Mouse (Mus musculus) brain, adult 2 months (tissue): ENCODE data around the gene Capn11.

Experiments used
- DNase-seq: peaks from one replicate; pipeline ENCODE4 v3.0.0; 2011; ENCODE audit warnings: low read depth, low spot score

Gene Capn11

GRCm38 (mm10) chr17:45598891-45599290, 60.2 kb downstream of the Capn11 start:
- no peak for DNase-seq

DNA sequence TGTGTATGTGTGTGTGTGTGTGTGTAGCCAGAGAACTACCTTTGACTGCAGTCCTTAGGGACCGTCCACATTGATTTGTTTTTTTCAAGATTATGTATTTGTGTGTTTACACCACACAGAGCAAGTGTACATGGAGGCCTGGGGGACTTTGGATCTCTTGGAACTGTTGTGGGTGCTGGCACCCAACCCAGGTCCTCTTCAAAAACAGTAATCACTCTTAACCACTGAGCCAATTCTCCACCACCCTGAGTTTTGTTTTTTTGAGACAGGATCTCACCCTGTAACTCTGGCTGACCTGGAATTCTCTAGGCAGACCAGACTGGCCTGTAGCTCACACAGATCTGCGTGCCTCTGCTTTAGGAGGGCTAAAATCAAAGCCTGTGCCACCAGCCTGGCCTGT, 60.7 kb downstream of the Capn11 start:
- DNase-seq = no peak

- DNase-seq = peak; percentile 87
These were observed 61.3 kb downstream of the Capn11 start for GRCm38 (mm10) chr17:45597787-45598186.

GRCm38 (mm10) chr17:45596631-45597396, 62.3 kb downstream of the Capn11 start:
- DNase-seq = peak; percentile 86

DNA sequence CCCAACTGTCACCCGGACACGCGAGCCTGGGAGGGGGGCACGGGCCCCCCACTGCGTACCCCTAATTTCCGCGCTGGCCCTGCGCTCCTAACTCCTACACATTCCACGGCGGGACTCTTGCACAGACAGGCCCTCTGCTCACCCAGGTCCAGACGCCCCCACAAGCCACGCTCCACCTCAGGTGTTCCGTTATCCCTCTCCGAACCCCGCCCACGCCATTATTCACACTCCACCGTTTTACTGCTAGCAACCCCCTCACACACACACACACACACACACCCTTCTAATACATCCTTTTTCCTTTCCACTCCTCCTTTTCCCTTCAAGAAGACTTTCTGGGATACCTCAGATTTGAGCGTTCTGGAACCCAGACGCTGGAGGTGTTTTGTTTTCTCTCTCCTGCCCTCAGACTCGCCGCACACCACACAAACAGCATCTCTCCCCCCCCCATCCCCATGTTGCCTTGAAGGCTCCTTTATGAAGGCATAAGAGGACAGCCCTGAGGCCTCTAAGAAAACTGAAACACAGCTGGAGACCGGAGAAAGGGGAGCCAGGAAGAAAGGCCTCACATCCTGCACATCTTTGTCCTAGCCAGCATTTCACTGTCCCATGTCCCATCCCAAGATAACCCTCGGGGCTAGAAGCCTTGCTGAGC, 63.3 kb downstream of the Capn11 start:
- peak; percentile 73 for DNase-seq

DNA sequence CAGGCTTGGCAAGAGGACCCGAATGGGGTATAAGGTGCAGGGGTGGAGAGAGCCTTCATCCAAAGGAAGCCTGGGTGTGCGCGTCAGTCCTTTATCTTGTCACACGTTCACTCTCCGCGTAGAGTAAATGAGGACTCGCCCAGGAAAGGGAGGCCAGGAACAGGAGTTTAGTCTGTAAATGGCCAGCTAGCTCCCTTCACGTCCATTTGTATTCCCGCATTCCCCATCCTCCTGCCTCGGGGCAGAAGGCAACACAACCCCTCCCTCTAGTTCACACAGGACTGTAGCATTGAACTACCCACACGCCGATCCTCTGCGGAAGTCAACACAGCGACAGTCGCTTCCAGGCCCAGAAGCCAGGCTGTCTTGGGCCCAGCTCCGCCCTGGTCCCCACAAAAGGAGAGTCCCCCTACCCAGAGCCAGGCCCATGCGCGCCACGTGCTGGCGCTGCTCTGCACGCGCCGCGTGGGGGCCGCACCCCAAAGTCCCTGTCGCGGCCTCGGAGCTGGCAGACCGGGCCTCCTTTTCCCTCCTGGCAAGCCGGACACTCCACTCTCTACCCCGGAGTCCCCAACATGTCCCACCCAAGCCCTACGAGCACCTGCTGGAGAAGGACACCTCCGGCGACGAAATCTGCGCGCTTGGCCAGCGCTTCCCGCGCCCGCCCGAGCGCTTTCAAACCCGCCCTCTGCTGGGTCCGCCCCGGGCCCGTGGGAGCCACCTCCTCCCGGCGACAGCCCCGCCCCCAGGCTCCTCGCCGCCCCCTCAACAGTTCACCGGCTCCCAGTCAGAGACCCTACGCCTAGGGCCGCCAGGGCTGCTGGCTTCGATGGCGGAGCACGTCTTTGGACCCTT, 64.0 kb downstream of the Capn11 start:
- peak; percentile 70 for DNase-seq

DNA sequence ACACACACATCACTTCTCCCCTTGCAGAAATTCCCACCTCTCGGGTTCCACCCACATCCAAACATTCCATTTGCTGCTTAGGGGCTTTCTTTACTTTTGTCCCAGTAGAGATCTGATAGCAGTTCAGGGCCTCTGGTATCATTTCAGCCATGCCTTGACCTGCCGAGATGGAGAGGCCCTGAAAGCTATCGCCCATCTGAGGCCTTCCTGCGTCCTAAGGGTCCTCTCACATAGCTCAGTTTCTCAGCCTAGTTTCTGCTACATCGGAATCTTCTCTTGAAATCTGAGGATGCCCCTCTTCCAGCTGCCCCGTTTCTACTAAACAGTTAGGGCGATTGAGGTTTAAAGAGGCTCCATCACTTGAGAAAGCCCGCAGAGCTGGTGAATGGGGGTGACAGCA, 64.9 kb downstream of the Capn11 start:
- no peak for DNase-seq

DNA sequence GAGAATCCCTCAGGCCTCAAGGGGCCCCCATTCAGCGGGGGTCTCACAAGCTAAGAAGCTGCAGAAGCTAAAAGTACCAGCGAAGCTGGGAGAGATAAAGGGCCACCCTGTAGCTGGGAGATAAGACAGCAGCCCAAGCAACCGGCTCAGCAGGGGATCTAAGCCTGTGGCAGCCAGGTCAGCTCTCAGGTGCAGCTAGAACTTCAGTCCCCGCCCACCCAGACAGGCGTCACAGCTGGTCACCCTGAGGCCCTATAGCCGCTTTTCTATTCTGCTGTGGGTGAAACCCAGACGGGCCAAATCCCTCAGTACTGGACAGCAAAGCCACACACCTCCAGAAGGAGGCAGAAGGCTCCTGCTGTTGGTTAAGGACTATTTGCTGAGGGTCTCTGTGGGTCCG, 65.6 kb downstream of the Capn11 start:
- DNase-seq = no peak

- no peak for DNase-seq
These were observed 66.3 kb downstream of the Capn11 start for GRCm38 (mm10) chr17:45592606-45593431.

DNA sequence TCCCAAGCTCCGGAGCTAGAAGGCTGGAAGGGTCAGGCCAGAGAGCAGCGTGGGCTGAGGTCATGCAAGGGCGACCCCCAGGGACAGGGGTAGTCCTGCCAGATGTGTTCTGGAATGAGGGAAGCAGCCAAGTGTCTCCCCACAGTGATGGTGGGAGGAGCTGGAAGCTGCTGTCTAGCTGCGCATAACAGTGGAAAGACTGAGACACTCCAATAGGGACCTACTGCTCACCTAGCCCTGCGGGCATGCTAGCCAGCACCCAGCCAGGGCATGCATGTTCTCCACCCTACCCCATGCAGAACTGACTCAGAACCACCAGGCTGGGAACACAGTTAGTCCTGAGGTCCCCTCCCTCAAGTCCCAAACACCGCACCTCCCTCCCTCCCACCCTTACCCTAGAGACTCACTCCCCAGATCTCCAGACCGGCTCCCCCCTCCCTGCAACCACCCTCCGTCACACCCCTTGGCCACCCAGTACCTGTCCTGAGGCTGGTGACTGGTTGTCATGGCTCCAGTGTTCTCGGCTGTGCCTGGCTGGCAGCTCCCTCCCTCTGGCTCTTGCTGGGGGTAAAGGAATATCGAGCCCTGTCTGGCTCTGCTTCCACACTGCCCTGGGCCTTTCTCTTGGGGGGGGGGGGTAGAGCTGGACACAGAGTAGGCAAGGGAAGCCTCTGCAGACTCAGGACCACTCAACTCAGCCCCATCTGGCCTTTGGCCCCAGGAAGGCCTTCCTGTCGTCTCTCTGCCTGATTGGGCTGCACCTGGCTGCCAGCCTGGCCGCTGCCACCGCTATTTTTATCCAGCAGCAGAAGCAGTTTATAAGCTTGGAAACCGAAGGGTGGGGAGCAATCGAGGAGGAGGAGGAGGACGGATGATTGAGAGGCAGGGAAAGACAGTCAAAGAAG, 67.2 kb downstream of the Capn11 start:
- peak; percentile 74 for DNase-seq

DNA sequence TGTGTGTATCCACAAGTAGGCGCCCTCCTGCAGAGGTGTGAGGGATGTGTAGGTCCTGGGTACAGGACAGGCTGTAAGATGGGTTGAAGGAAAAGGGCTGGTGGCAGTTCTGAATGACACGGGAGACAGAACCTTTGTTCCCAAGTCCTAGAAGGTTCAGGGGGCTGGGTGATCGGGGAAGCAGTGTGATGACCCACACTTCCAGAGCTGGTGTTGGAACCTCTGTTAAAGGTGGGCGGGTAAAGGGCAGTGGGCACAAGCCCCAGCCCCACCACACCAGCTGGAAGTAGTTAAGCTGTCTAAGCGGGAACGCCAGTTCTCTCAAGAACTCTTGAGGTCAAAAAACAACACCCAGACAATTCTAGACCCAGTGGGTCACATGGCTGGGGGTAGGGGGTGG, 68.7 kb downstream of the Capn11 start:
- no peak for DNase-seq

DNA sequence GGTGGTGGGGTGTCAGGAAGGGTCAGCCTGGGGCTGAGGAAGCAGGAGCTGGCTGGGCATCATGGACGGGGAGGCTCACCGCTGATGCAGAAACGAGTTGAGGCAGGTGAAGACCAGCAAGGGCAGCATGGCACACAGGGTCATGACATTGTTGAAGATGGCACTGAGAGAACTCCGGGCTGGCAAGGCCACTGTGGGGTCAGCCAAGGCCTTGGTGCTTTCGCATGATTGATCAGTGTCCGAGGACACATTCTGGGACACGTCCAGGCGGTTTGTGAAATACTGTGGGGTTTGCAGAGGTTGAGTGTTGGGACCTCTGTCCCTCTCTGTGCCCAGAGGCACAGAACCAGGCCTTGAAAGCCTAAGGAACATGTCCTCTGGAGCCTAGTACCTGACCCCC, 69.3 kb downstream of the Capn11 start:
- no peak for DNase-seq

DNA sequence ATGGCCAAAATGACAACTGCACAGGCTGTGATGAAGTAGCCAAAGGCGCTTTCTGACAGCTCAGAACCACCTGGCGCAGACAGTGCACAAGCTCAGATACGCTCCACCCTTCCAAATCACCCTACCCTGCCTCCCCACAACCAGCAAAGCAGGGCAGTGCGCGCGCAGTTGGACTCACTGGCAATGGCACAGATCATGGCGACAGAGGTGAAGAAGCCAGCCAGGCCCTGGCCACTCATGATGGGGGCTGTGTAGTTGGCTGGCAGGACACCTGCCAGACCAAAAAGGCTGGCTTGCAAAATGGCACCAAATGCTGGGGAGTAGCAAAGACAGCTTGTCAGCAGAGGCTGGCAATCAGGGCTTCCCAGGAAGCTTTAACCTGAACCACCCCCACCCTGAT, 69.9 kb downstream of the Capn11 start:
- peak; percentile 68 for DNase-seq

GRCm38 (mm10) chr17:45588370-45588769, 70.8 kb downstream of the Capn11 start:
- DNase-seq = no peak

GRCm38 (mm10) chr17:45586449-45586837, 72.7 kb downstream of the Capn11 start:
- DNase-seq = no peak

DNA sequence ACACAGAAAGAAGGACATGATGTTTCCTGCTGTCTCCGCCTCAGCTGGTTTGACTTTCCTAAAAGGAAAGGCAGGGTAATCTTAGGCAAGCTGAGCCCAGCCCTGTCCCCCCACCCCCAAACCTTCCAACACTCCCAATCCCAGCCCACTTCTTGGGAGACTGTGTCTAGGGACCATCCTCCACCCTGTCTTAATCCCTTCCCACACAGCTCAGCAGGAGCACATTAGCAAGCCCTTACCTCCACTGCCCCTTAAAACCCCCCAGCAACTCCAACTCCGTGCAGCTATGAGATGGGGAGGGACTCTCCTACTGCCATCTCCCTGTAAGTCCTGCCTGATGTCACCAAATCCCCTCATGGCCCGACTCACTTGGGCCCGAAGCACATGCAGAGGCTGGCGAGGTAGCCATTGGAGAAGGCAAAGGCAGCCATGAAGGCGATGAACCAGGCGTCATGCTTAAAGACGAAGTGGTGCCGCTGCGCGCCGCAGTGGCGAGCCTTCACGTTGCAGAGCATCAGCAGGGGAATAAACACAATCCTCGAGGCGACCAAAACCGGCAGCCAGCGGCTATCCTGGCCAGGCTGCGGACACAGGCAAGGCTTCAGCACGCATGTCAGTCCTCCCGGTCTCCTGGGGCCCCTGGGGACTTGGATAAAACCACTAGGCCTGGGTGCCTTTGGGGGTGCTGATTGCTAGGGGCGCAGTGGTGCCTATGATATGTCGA, 73.2 kb downstream of the Capn11 start:
- no peak for DNase-seq

DNA sequence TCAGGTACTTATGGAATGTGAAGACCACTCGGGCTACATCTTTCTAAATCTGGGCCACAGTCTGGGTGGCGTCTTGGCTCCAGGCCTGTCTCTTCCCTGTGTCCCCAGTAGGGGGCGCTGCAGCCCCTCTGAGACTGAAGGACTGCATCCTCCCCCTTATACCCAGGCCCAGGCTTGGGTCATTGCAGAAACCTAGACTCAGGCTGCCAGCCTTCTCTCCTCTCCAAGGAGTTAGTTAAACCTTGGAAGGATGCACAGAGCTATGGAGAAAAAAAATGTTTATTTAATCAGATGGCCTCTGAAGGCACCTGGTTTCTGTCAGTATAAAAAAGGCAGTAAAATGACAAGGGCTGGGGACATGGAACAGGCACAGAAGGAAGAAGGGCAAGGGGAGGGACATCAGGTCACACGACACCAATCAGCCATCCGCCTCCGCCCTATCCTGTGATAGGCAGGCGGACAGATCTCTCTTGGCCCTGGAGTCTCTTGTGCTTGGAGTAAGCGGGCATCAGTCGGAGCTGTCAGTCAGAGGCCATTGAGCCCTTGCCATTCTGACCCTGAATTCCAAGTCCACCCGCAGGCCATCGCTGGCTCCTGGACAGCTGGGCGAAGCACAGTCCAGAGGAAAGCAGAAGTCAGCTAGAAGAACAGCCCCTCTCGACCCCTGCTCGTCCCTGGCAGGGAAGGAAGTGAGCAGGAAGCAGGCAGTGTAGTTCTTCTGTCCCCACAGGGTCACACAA, 74.0 kb downstream of the Capn11 start:
- DNase-seq = peak; percentile 84

- DNase-seq = peak; percentile 87
These were observed 74.8 kb downstream of the Capn11 start for GRCm38 (mm10) chr17:45584096-45584896.
